Mouse (Mus musculus): ENCODE data around the gene Vcp.

GRCm38 (mm10) chr4:42943341-42943740 is 57.0 kb downstream of the Vcp start:
- TF ChIP-seq CTCF (IDR thresholded peaks at IDR 0.05; ENCODE audit: low read depth) (no peak), EP300 (IDR thresholded peaks at IDR 0.05; ENCODE audit: low read depth) (no peak)

Data from heart, postnatal 0 days (tissue).